Mouse (Mus musculus): ENCODE results near the gene Cdx2. TPM values are rescaled to one million over a fixed set of nuclear protein-coding genes. Genes with fewer than 3 reads are reported as not detected.
A peak's percentile ranks its signal among the peaks of the same experiment; 100 is the strongest.

Gene Cdx2
- polyA plus RNA-seq, 1 experiment from 2014 or later, result 1.3 TPM

- WGBS, result 12% methylated on average over 10 of the region's 10 CpGs
- ATAC-seq (ENCODE audit: insufficient number of reproducible peaks, insufficient read depth, low FRiP score, low read depth), result no peak
- H3K4me1 ChIP-seq (ENCODE audit: control insufficient read depth, insufficient read depth, low read length), result peaks cover 7% of the 10 kb centered on the region; the same call in 1 of the 2 replicates
- no peak overlapping the region for H3K27ac ChIP-seq (ENCODE audit: low read length)
- H3K9ac ChIP-seq (replicated peaks; ENCODE audit: low read depth, low read length), result no peak overlapping the region
- H3K4me3 ChIP-seq (ENCODE audit: low read depth, low read length), result no peak overlapping the region
- H3K27me3 ChIP-seq (ENCODE audit: control insufficient read depth, insufficient read depth, low read length), result peaks cover 82% of the 10 kb centered on the region
- H3K36me3 ChIP-seq (ENCODE audit: control insufficient read depth, insufficient read depth, low read length), result no peaks in the 10 kb centered on the region
- H3K9me3 ChIP-seq (ENCODE audit: control insufficient read depth, low read depth, low read length), result no peaks in the 10 kb centered on the region
- H3K4me2 ChIP-seq (replicated peaks; ENCODE audit: low read depth, low read length), result no peak overlapping the region
Measured at GRCm38 (mm10) chr5:147301781-147302070, 5.3 kb downstream of the Cdx2 start.

- ATAC-seq (ENCODE audit: insufficient number of reproducible peaks, insufficient read depth, low FRiP score, low read depth), result no peak
- WGBS, result 5% methylated on average over 21 of the region's 21 CpGs
- Histone ChIP-seq H3K9me3 (ENCODE audit: control insufficient read depth, low read depth, low read length) (no peaks in the 10 kb centered on the region), H3K4me2 (replicated peaks; ENCODE audit: low read depth, low read length) (no peak overlapping the region), H3K27ac (ENCODE audit: low read length) (no peak overlapping the region), H3K4me3 (ENCODE audit: low read depth, low read length) (no peak overlapping the region), H3K36me3 (ENCODE audit: control insufficient read depth, insufficient read depth, low read length) (no peaks in the 10 kb centered on the region), H3K4me1 (ENCODE audit: control insufficient read depth, insufficient read depth, low read length) (peaks cover 7% of the 10 kb centered on the region; the same call in 1 of the 2 replicates), H3K9ac (replicated peaks; ENCODE audit: low read depth, low read length) (no peak overlapping the region), H3K27me3 (ENCODE audit: control insufficient read depth, insufficient read depth, low read length) (peaks cover 77% of the 10 kb centered on the region)
Measured at GRCm38 (mm10) chr5:147300917-147301780, 5.9 kb downstream of the Cdx2 start.

- Histone ChIP-seq H3K4me3 (ENCODE audit: low read depth, low read length) (peak overlapping the region; percentile 21; the same call in 1 of the 2 replicates), H3K9me3 (ENCODE audit: control insufficient read depth, low read depth, low read length) (no peaks in the 10 kb centered on the region), H3K4me2 (replicated peaks; ENCODE audit: low read depth, low read length) (peak overlapping the region; percentile 37), H3K27ac (ENCODE audit: low read length) (no peak overlapping the region), H3K4me1 (ENCODE audit: control insufficient read depth, insufficient read depth, low read length) (peaks cover 7% of the 10 kb centered on the region; the same call in 1 of the 2 replicates), H3K27me3 (ENCODE audit: control insufficient read depth, insufficient read depth, low read length) (peaks cover 74% of the 10 kb centered on the region), H3K9ac (replicated peaks; ENCODE audit: low read depth, low read length) (no peak overlapping the region), H3K36me3 (ENCODE audit: control insufficient read depth, insufficient read depth, low read length) (no peaks in the 10 kb centered on the region)
- 5% methylated on average over 4 of the region's 4 CpGs for WGBS
- ATAC-seq (ENCODE audit: insufficient number of reproducible peaks, insufficient read depth, low FRiP score, low read depth), result peak; percentile 43; the same call in 1 of the 2 replicates
Measured at GRCm38 (mm10) chr5:147300001-147300363, 7.1 kb downstream of the Cdx2 start.

- Histone ChIP-seq H3K27ac (ENCODE audit: low read length) (no peak overlapping the region), H3K9ac (replicated peaks; ENCODE audit: low read depth, low read length) (no peak overlapping the region)
- peak; percentile 86 for ATAC-seq (ENCODE audit: insufficient number of reproducible peaks, insufficient read depth, low FRiP score, low read depth)
Measured at GRCm38 (mm10) chr5:147299255-147300000, 7.6 kb downstream of the Cdx2 start.

GRCm38 (mm10) chr5:147297249-147297648 lies 9.8 kb downstream of the Cdx2 start:
- 66% methylated on average over 5 of the region's 5 CpGs for WGBS
- Histone ChIP-seq H3K9me3 (ENCODE audit: control insufficient read depth, low read depth, low read length) (no peaks in the 10 kb centered on the region), H3K27me3 (ENCODE audit: control insufficient read depth, insufficient read depth, low read length) (peaks cover 59% of the 10 kb centered on the region), H3K4me1 (ENCODE audit: control insufficient read depth, insufficient read depth, low read length) (peaks cover 13% of the 10 kb centered on the region; the same call in 1 of the 2 replicates), H3K9ac (replicated peaks; ENCODE audit: low read depth, low read length) (no peak overlapping the region), H3K4me3 (ENCODE audit: low read depth, low read length) (no peak overlapping the region), H3K4me2 (replicated peaks; ENCODE audit: low read depth, low read length) (no peak overlapping the region), H3K36me3 (ENCODE audit: control insufficient read depth, insufficient read depth, low read length) (no peaks in the 10 kb centered on the region), H3K27ac (ENCODE audit: low read length) (no peak overlapping the region)
- no peak for ATAC-seq (ENCODE audit: insufficient number of reproducible peaks, insufficient read depth, low FRiP score, low read depth)

More at GRCm38 (mm10) chr5:147299255-147300000, 7.6 kb downstream of the Cdx2 start:
- H3K4me2 ChIP-seq (replicated peaks; ENCODE audit: low read depth, low read length), result peak overlapping the region; percentile 37
- no peaks in the 10 kb centered on the region for H3K36me3 ChIP-seq (ENCODE audit: control insufficient read depth, insufficient read depth, low read length)
- H3K4me3 ChIP-seq (ENCODE audit: low read depth, low read length), result peak overlapping the region; percentile 21; the same call in 1 of the 2 replicates
- H3K9me3 ChIP-seq (ENCODE audit: control insufficient read depth, low read depth, low read length), result no peaks in the 10 kb centered on the region
- WGBS, result under 1% methylated on average over 41 of the region's 41 CpGs
- peaks cover 7% of the 10 kb centered on the region; the same call in 1 of the 2 replicates for H3K4me1 ChIP-seq (ENCODE audit: control insufficient read depth, insufficient read depth, low read length)
- H3K27me3 ChIP-seq (ENCODE audit: control insufficient read depth, insufficient read depth, low read length), result peaks cover 74% of the 10 kb centered on the region

GRCm38 (mm10) chr5:147294121-147294520 lies 12.9 kb downstream of the Cdx2 start:
- peaks cover 32% of the 10 kb centered on the region for H3K27me3 ChIP-seq (ENCODE audit: control insufficient read depth, insufficient read depth, low read length)
- no peak overlapping the region for H3K27ac ChIP-seq (ENCODE audit: low read length)
- H3K36me3 ChIP-seq (ENCODE audit: control insufficient read depth, insufficient read depth, low read length), result no peaks in the 10 kb centered on the region
- no peaks in the 10 kb centered on the region for H3K9me3 ChIP-seq (ENCODE audit: control insufficient read depth, low read depth, low read length)
- 0 out of 2 replicates have a peak, but pooled peaks have one; percentile 30 for ATAC-seq (ENCODE audit: insufficient number of reproducible peaks, insufficient read depth, low FRiP score, low read depth)
- 14% methylated on average over 20 of the region's 20 CpGs for WGBS
- H3K9ac ChIP-seq (replicated peaks; ENCODE audit: low read depth, low read length), result no peak overlapping the region
- peaks cover 10% of the 10 kb centered on the region; the same call in 1 of the 2 replicates for H3K4me1 ChIP-seq (ENCODE audit: control insufficient read depth, insufficient read depth, low read length)
- H3K4me2 ChIP-seq (replicated peaks; ENCODE audit: low read depth, low read length), result no peak overlapping the region
- no peak overlapping the region for H3K4me3 ChIP-seq (ENCODE audit: low read depth, low read length)

- Histone ChIP-seq H3K36me3 (ENCODE audit: control insufficient read depth, insufficient read depth, low read length) (no peaks in the 10 kb centered on the region), H3K9ac (replicated peaks; ENCODE audit: low read depth, low read length) (no peak overlapping the region), H3K4me1 (ENCODE audit: control insufficient read depth, insufficient read depth, low read length) (peaks cover 10% of the 10 kb centered on the region; the same call in 1 of the 2 replicates), H3K27me3 (ENCODE audit: control insufficient read depth, insufficient read depth, low read length) (peaks cover 26% of the 10 kb centered on the region), H3K4me3 (ENCODE audit: low read depth, low read length) (no peak overlapping the region), H3K27ac (ENCODE audit: low read length) (0 out of 2 replicates have a peak overlapping the region, but pooled peaks have one; percentile 6), H3K4me2 (replicated peaks; ENCODE audit: low read depth, low read length) (no peak overlapping the region), H3K9me3 (ENCODE audit: control insufficient read depth, low read depth, low read length) (no peaks in the 10 kb centered on the region)
- WGBS, result 18% methylated on average over 18 of the region's 18 CpGs
- ATAC-seq (ENCODE audit: insufficient number of reproducible peaks, insufficient read depth, low FRiP score, low read depth), result peak; percentile 57; the same call in 1 of the 2 replicates
Measured at GRCm38 (mm10) chr5:147293127-147293910, 13.8 kb downstream of the Cdx2 start.
